Mouse (Mus musculus): ENCODE measurements around the gene Tmem44. TPM values are rescaled to one million over a fixed set of nuclear protein-coding genes. Genes with fewer than 3 reads are reported as not detected.
A peak's percentile ranks its signal among the peaks of the same experiment; 100 is the strongest.
"Not testable (repeated sequence)": the region's sequence is repeated elsewhere in the genome, so short reads cannot be mapped to it uniquely, and the experiment has no call there.

Gene Tmem44
- total RNA-seq, 4 experiments from 2014 or later: 3.7 to 9.3 (median 5.8) TPM

DNA sequence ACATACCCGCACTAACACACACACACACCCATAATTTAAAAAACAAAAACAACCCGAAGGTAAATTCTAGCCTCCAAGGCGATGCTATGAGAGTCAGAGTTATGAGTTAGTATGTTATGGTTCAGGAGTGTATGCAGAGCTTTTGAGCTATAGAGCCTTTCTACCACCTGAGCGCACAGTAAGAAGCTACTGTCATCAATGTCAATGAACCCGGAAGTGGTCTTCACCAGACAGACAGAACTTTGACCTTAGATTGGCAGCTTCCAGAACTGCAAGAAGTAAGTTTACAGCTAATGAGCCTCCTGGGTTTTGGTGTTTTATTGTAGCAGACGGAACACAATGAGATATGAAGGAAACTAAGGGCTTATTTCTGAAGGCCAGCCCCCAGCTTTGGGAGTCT is 55.8 kb downstream of the Tmem44 start:
- DNase-seq: no peak

DNA sequence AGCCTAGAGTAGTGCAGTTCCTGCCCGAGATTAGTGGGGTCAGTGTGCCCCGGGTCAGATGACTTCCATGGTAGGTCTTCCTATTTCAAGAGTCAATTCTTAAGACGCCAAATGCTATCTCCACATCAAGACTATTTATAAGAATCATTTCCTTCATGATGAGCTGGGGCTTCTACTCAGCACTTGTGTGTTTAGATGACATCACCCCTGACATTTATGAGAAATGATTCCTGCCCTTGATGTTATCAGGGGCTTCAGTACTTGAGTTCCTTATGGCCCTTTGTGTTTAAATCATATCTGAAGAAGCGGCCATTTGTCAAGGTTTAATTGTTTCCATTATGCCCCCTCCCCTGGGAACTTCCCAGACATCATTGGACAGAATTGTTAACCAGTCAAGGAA is 58.9 kb downstream of the Tmem44 start:
- no peak for DNase-seq

DNA sequence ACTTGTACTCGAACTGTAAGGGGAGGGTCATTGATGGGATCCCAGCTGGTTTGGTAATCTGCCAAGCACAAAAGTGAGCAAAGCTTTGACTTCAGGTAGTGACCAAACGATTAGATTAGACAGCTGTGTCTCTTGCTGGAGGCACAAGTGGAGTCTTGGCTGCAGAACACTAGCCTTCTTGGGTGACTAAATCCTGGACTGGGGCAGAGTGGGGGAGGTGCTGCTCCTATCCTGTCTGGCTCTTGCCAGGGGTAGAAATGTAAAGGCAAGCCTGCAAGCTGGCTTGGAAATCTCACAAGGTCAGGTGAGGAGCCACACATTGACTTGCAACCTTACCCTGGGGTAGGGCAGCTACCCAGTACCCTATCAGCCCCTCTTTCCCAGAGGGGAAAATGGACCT is 59.9 kb downstream of the Tmem44 start:
- no peak for DNase-seq

DNA sequence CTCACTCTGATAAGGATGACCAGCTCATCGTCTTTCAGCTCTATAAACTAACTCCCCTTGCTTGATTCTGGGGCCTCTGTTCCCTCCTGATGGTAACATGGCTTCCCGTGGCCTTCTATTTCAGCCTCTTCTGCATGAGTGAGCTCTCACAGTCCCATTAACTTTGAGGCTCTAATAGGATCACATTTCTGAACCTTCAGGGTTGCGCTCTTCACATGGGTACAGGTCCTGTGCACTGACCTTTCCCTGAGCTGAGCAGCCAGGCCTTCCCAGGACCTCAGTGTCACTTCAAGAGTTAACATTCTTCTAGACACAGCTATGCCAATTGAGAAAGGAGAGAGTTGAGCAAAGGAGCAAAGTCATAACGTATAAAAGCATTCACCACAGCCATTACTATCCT is 60.3 kb downstream of the Tmem44 start:
- DNase-seq: no peak

DNA sequence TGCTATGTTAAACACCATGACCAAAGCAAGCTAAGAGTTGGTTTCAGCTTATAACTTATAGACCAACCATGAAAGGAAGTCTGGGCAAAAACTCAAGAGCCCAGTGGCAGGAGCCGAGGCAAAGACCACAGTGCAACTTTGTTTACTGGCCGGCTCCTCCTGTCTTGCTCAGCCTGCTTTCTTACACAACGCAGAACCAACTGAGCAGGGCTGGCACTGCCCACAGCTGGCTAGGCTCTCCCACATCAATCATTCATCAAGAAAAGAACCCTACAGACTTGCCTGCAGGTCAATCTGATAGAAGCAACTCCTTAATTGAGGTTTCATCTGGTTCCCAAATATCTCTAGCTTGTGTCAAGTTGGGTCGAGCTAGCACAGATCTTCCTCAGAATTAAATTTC is 61.0 kb downstream of the Tmem44 start:
- no peak for DNase-seq

DNA sequence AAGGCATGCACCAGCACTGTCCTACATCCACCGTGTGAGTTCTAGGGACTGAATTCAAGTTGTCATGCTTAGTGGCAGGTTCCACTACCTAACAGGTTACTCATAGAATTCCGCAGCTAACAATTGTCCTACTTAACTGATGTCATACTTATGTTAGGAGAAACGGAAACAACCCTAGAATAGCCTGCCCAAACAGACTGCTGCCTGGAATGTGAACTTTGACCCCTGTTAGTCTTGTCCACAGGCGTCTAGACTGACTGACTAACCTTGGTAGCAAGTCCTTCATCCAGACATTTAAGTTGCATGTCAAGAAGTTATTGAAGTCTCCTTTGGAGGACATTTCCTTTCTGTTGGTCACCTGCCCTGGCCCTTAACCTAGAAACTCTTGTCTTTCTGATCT is 64.1 kb downstream of the Tmem44 start:
- no peak for DNase-seq

DNA sequence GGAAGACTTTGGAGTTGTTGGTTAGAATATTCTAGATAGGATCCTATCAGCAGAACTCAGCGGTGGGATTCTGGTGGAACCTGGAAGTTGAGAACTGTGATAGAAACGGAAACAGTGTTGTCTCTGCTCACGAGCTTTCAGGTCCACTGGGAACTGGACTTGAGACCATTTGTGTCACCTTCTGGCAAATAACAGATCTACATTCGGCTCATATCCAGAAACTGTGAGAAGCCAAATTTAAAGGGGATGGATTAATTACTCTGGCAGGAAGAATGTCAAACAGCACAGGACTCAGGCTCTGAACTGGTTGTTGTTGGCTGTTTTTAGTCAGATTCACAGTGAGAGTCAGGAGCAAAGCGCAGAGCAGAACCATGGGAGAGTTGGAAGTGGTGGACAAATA is 72.9 kb downstream of the Tmem44 start:
- no peak for DNase-seq

DNA sequence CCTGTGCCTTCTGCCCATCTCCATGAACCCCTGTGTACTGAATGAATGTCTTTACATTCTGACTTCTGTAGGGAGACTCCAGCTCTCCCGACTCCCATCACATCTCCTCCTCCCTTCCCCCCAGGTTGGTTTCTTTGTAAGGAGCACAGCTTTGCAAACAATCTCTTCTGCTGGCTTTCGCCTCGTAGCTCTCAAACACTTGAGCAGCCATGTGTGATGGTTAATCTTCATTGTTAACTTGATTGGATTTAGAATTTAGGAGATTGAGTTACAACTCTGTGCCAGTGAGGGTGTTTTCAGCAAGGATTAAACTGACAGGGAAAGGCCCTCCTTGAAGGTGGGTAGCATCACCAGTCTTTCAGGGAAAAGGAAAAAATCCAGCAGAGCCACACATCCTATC is 73.6 kb downstream of the Tmem44 start:
- no peak for DNase-seq

DNA sequence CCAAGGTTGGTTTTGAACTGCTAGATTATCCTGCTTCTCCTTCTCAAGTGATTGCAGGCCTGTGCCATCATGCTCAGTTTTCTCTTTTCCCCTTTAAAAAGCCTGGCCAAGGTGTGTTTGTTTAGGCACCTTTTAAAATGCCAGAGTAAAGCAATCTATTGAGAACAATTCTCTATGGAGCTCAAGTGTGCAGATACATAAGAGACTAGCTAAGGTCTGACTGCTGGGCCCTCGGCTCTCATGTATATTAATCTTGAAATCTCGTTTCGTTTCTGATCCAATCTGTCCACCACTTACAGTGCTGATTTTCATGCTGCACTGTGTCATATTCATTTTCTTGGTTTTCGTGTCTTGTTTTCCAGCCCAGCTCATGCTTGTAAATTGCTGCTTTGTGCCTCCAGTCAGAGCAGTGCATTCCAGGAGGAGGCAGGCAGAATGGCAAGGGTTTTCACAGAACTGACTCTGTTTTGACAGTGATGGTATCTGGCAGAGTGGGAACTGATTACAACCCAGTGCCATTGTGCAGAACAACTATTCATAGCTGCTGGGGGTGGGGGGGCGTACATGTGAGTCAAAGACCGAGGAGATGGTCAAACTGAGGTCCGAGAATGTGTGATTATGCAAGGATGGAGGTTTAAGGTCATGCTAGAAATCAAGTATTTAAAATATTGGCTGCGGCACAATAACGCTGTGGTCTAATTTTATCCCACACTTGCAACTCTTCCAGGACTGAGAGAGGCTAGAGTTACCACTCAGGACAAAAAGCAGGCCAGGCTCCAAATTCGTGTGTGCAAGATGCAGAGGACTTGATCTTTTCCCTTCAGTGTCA is 74.8 kb downstream of the Tmem44 start:
- DNase-seq: no peak

DNA sequence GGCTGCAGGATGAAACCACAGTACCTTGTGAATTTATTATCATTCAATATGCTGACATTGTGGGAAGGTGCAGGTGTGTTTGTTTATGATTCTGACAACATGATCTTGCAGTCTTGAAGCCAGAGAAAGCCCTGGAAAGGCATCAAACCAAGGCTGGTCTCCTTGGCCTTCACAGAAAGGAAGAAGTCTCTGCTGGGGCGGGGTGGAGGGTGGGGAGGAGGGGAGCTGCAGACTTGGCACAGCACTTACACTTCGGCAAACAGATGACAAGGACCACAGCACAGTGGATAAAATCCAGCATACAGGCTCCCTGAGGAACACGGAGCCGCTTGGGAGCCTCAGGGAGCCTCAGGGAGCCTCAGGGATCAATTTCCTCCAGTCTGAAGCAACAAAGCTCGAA is 78.2 kb downstream of the Tmem44 start:
- DNase-seq: no peak

DNA sequence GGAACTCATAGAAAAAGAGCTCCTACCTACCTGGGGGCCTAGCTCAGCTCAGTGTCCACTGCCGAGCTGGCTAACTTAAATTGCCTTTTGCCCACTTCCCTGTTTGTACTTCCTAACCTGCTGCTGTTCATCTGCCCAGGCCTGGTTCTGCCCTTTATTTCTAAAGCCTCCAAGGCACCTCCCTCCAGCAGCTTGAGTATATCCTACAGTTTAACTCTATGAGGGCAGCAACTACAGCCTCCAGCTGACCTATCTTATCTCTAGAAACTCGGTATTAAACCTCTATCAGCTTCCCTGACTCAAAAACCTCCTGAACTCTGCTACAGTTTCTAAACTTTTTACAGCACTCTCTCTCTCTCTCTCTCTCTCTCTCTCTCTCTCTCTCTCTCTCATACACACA is 78.7 kb downstream of the Tmem44 start:
- no peak for DNase-seq

DNA sequence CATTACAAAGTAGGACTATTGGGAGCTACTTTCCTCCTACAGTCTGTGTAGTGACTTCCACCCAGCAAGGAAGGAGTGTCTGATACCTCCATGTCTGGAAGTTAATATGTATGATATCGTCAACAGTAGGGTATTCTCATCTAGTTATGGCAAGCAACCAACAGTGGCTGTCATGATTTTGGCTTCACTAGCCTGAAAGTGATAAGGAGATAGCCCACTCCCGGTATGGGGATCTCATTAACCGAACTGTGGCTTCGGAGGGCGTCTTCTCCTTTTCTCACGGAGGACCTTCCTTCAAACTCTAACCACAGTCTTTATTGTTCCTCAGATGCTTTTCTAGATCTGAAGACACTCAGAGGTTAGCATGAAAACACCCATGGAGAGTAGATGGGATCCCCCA is 81.7 kb downstream of the Tmem44 start:
- no peak for DNase-seq

DNA sequence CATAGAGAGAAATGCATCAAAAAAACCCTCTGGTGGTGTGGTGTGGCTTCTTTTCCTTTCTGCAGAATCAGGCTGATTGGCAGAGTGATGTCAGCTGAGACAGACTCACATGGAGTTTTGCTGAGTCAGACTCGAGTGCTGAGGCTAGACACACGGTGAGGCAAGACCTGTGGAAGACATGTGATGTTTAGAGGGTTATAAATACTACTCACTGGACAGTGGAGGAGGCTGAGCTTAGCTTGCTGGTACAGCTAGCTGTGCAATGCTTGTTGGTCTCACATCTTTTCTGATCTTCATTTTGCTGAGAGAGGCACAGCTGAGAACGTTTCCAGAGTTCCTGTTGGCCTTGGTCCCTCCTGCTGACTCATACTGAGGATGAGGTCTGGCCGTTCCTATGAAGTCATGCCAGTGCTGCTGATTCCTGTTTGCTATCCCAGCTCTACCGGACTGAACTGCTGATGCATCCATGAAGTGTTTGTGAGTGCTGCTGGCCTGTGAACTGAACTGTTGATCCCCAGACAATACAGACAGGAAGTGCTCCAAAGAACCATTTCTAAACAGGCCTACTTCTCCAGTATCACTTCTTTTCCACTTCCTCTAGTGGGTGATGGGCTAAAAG is 84.9 kb downstream of the Tmem44 start:
- peak; percentile 28 for DNase-seq

DNA sequence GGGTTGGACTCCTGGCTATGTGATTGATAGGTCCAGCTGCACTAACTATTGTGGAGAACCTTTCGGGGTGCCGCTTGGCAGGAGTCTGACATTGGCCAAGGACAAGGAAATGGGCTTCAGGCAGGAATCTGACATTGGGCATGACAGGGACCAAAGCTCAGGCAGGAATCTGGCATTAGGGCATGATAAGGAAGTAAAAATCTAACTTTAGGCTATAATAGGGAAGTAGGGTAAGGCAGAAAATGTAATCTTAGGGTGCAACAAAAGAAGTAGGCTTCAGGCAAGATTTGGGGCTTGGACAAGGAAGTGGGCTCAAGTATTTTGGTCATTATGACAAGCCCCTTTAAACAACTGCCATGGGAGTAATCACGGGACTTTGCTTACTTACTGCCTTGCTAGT is 85.9 kb downstream of the Tmem44 start:
- not testable (repeated sequence) for DNase-seq

Other genes with a start within 250 kb of the Tmem44 start
- under 1 TPM in 2 of 4 experiments, not detected in 2; 0.15 to 0.27 TPM for gene Gp5, start 240.1 kb downstream of the Tmem44 start, total RNA-seq (2022)
- gene Atp13a3, start 144.9 kb downstream of the Tmem44 start, total RNA-seq (2022): 100 to 1,000 TPM in 1 of 4 experiments, 10 to 100 TPM in 3; 64.3 to 103 (median 80.5) TPM
- 10 to 100 TPM; 36.7 to 47.3 (median 40.5) TPM for gene Lsg1, start 36.8 kb upstream of the Tmem44 start, total RNA-seq (2022)
- 10 to 100 TPM; 36.5 to 45.0 (median 38.5) TPM for gene Fam43a, start 48.9 kb upstream of the Tmem44 start, total RNA-seq (2022)